Mouse (Mus musculus): ENCODE measurements around the gene Gm5269. TPM values are rescaled to one million over a fixed set of nuclear protein-coding genes. Genes with fewer than 3 reads are reported as not detected.

Gene Gm5269
- polyA plus RNA-seq, 1 experiment from 2014 or later: 0.15 TPM

GRCm38 (mm10) chr1:45868050-45868449, 22.0 kb downstream of the Gm5269 start:
- WGBS (ENCODE audit: insufficient replicate concordance): 61% methylated on average over 1 of the region's 1 CpGs
- Histone ChIP-seq H3K4me1 (ENCODE audit: control insufficient read depth, low read depth, low read length) (peaks cover 5% of the 10 kb centered on the region), H3K9ac (ENCODE audit: low read depth, low read length) (no peak overlapping the region), H3K4me2 (ENCODE audit: low read depth, low read length) (no peak overlapping the region), H3K27me3 (ENCODE audit: control insufficient read depth, insufficient read depth, low read depth, low read length) (no peaks in the 10 kb centered on the region), H3K9me3 (replicated peaks; ENCODE audit: control insufficient read depth, low read length) (peaks cover 2% of the 10 kb centered on the region; the same call in 1 of the 2 replicates), H3K27ac (ENCODE audit: low read length) (peak overlapping the region; percentile 18; the same call in 1 of the 2 replicates), H3K36me3 (ENCODE audit: control insufficient read depth, insufficient read depth) (no peaks in the 10 kb centered on the region), H3K4me3 (ENCODE audit: low read depth, low read length) (no peak overlapping the region)
- no peak for ATAC-seq (ENCODE audit: low read depth)

- 47% methylated on average over 3 of the region's 3 CpGs for WGBS (ENCODE audit: insufficient replicate concordance)
- Histone ChIP-seq H3K36me3 (ENCODE audit: control insufficient read depth, insufficient read depth) (no peaks in the 10 kb centered on the region), H3K9me3 (replicated peaks; ENCODE audit: control insufficient read depth, low read length) (peaks cover 3% of the 10 kb centered on the region; the same call in 1 of the 2 replicates), H3K27me3 (ENCODE audit: control insufficient read depth, insufficient read depth, low read depth, low read length) (no peaks in the 10 kb centered on the region), H3K4me3 (ENCODE audit: low read depth, low read length) (no peak overlapping the region), H3K9ac (ENCODE audit: low read depth, low read length) (no peak overlapping the region), H3K4me2 (ENCODE audit: low read depth, low read length) (no peak overlapping the region), H3K4me1 (ENCODE audit: control insufficient read depth, low read depth, low read length) (no peaks in the 10 kb centered on the region; the same call in 1 of the 2 replicates), H3K27ac (ENCODE audit: low read length) (no peak overlapping the region)
- ATAC-seq (ENCODE audit: low read depth): no peak
These were observed 23.6 kb downstream of the Gm5269 start for GRCm38 (mm10) chr1:45866288-45867018.

- peak; percentile 42 for ATAC-seq (ENCODE audit: low read depth)
- H3K9me3 ChIP-seq (replicated peaks; ENCODE audit: control insufficient read depth, low read length): peaks cover 3% of the 10 kb centered on the region; the same call in 1 of the 2 replicates
- no peaks in the 10 kb centered on the region; the same call in 1 of the 2 replicates for H3K4me1 ChIP-seq (ENCODE audit: control insufficient read depth, low read depth, low read length)
- no peak overlapping the region for H3K27ac ChIP-seq (ENCODE audit: low read length)
- H3K4me3 ChIP-seq (ENCODE audit: low read depth, low read length): no peak overlapping the region
- 13% methylated on average over 5 of the region's 5 CpGs for WGBS (ENCODE audit: insufficient replicate concordance)
- no peak overlapping the region for H3K9ac ChIP-seq (ENCODE audit: low read depth, low read length)
- H3K4me2 ChIP-seq (ENCODE audit: low read depth, low read length): no peak overlapping the region
- H3K36me3 ChIP-seq (ENCODE audit: control insufficient read depth, insufficient read depth): no peaks in the 10 kb centered on the region
- H3K27me3 ChIP-seq (ENCODE audit: control insufficient read depth, insufficient read depth, low read depth, low read length): no peaks in the 10 kb centered on the region
These were observed 24.3 kb downstream of the Gm5269 start for GRCm38 (mm10) chr1:45865727-45866126.

GRCm38 (mm10) chr1:45865316-45865715, 24.8 kb downstream of the Gm5269 start:
- Histone ChIP-seq H3K4me2 (ENCODE audit: low read depth, low read length) (no peak overlapping the region), H3K27ac (ENCODE audit: low read length) (0 out of 2 replicates have a peak overlapping the region, but pooled peaks have one; percentile 41), H3K9me3 (replicated peaks; ENCODE audit: control insufficient read depth, low read length) (peaks cover 3% of the 10 kb centered on the region; the same call in 1 of the 2 replicates), H3K4me3 (ENCODE audit: low read depth, low read length) (no peak overlapping the region), H3K9ac (ENCODE audit: low read depth, low read length) (no peak overlapping the region), H3K36me3 (ENCODE audit: control insufficient read depth, insufficient read depth) (no peaks in the 10 kb centered on the region), H3K27me3 (ENCODE audit: control insufficient read depth, insufficient read depth, low read depth, low read length) (no peaks in the 10 kb centered on the region), H3K4me1 (ENCODE audit: control insufficient read depth, low read depth, low read length) (peaks cover 2% of the 10 kb centered on the region; the same call in 1 of the 2 replicates)
- ATAC-seq (ENCODE audit: low read depth): peak; percentile 28; the same call in 1 of the 2 replicates
- 26% methylated on average over 1 of the region's 1 CpGs for WGBS (ENCODE audit: insufficient replicate concordance)

GRCm38 (mm10) chr1:45864564-45865014, 25.5 kb downstream of the Gm5269 start:
- H3K4me2 ChIP-seq (ENCODE audit: low read depth, low read length): no peak overlapping the region

GRCm38 (mm10) chr1:45863641-45864040, 26.4 kb downstream of the Gm5269 start:
- Histone ChIP-seq H3K4me1 (ENCODE audit: control insufficient read depth, low read depth, low read length) (peaks cover 8% of the 10 kb centered on the region; the same call in 1 of the 2 replicates), H3K27me3 (ENCODE audit: control insufficient read depth, insufficient read depth, low read depth, low read length) (no peaks in the 10 kb centered on the region), H3K9me3 (replicated peaks; ENCODE audit: control insufficient read depth, low read length) (peaks cover 3% of the 10 kb centered on the region; the same call in 1 of the 2 replicates), H3K4me3 (ENCODE audit: low read depth, low read length) (no peak overlapping the region), H3K27ac (ENCODE audit: low read length) (no peak overlapping the region), H3K36me3 (ENCODE audit: control insufficient read depth, insufficient read depth) (no peaks in the 10 kb centered on the region), H3K4me2 (ENCODE audit: low read depth, low read length) (no peak overlapping the region), H3K9ac (ENCODE audit: low read depth, low read length) (no peak overlapping the region)
- 75% methylated on average over 3 of the region's 3 CpGs for WGBS (ENCODE audit: insufficient replicate concordance)
- no peak for ATAC-seq (ENCODE audit: low read depth)

More at GRCm38 (mm10) chr1:45864564-45865014, 25.5 kb downstream of the Gm5269 start:
- no peak for ATAC-seq (ENCODE audit: low read depth)
- H3K36me3 ChIP-seq (ENCODE audit: control insufficient read depth, insufficient read depth): no peaks in the 10 kb centered on the region
- no peaks in the 10 kb centered on the region for H3K27me3 ChIP-seq (ENCODE audit: control insufficient read depth, insufficient read depth, low read depth, low read length)
- H3K9ac ChIP-seq (ENCODE audit: low read depth, low read length): no peak overlapping the region
- peaks cover 8% of the 10 kb centered on the region; the same call in 1 of the 2 replicates for H3K4me1 ChIP-seq (ENCODE audit: control insufficient read depth, low read depth, low read length)
- no peak overlapping the region for H3K4me3 ChIP-seq (ENCODE audit: low read depth, low read length)
- WGBS (ENCODE audit: insufficient replicate concordance): 56% methylated on average over 4 of the region's 4 CpGs
- H3K9me3 ChIP-seq (replicated peaks; ENCODE audit: control insufficient read depth, low read length): peaks cover 3% of the 10 kb centered on the region; the same call in 1 of the 2 replicates
- peak overlapping the region; percentile 45; the same call in 1 of the 2 replicates for H3K27ac ChIP-seq (ENCODE audit: low read length)

GRCm38 (mm10) chr1:45861162-45861561, 28.9 kb downstream of the Gm5269 start:
- no peaks in the 10 kb centered on the region for H3K36me3 ChIP-seq (ENCODE audit: control insufficient read depth, insufficient read depth)
- peaks cover 8% of the 10 kb centered on the region; the same call in 1 of the 2 replicates for H3K4me1 ChIP-seq (ENCODE audit: control insufficient read depth, low read depth, low read length)
- no peak overlapping the region for H3K27ac ChIP-seq (ENCODE audit: low read length)
- H3K9me3 ChIP-seq (replicated peaks; ENCODE audit: control insufficient read depth, low read length): peaks cover 3% of the 10 kb centered on the region; the same call in 1 of the 2 replicates
- ATAC-seq (ENCODE audit: low read depth): no peak
- H3K9ac ChIP-seq (ENCODE audit: low read depth, low read length): no peak overlapping the region
- no peak overlapping the region for H3K4me3 ChIP-seq (ENCODE audit: low read depth, low read length)
- no peak overlapping the region for H3K4me2 ChIP-seq (ENCODE audit: low read depth, low read length)
- H3K27me3 ChIP-seq (ENCODE audit: control insufficient read depth, insufficient read depth, low read depth, low read length): no peaks in the 10 kb centered on the region

- 25% methylated on average over 5 of the region's 5 CpGs for WGBS (ENCODE audit: insufficient replicate concordance)
- Histone ChIP-seq H3K9ac (ENCODE audit: low read depth, low read length) (no peak overlapping the region), H3K4me2 (ENCODE audit: low read depth, low read length) (no peak overlapping the region)
These were observed 29.7 kb downstream of the Gm5269 start for GRCm38 (mm10) chr1:45860349-45860748.

GRCm38 (mm10) chr1:45858038-45858437, 32.0 kb downstream of the Gm5269 start:
- Histone ChIP-seq H3K9ac (ENCODE audit: low read depth, low read length) (no peak overlapping the region), H3K27me3 (ENCODE audit: control insufficient read depth, insufficient read depth, low read depth, low read length) (no peaks in the 10 kb centered on the region), H3K36me3 (ENCODE audit: control insufficient read depth, insufficient read depth) (no peaks in the 10 kb centered on the region), H3K4me1 (ENCODE audit: control insufficient read depth, low read depth, low read length) (peaks cover 8% of the 10 kb centered on the region; the same call in 1 of the 2 replicates), H3K4me3 (ENCODE audit: low read depth, low read length) (no peak overlapping the region), H3K4me2 (ENCODE audit: low read depth, low read length) (no peak overlapping the region), H3K9me3 (replicated peaks; ENCODE audit: control insufficient read depth, low read length) (peaks cover 1% of the 10 kb centered on the region; the same call in 1 of the 2 replicates), H3K27ac (ENCODE audit: low read length) (no peak overlapping the region)
- no peak for ATAC-seq (ENCODE audit: low read depth)
- WGBS (ENCODE audit: insufficient replicate concordance): 23% methylated on average over 1 of the region's 1 CpGs

More at GRCm38 (mm10) chr1:45860349-45860748, 29.7 kb downstream of the Gm5269 start:
- Histone ChIP-seq H3K4me3 (ENCODE audit: low read depth, low read length) (no peak overlapping the region), H3K27me3 (ENCODE audit: control insufficient read depth, insufficient read depth, low read depth, low read length) (no peaks in the 10 kb centered on the region), H3K4me1 (ENCODE audit: control insufficient read depth, low read depth, low read length) (peaks cover 8% of the 10 kb centered on the region; the same call in 1 of the 2 replicates), H3K9me3 (replicated peaks; ENCODE audit: control insufficient read depth, low read length) (peaks cover 3% of the 10 kb centered on the region; the same call in 1 of the 2 replicates), H3K36me3 (ENCODE audit: control insufficient read depth, insufficient read depth) (no peaks in the 10 kb centered on the region), H3K27ac (ENCODE audit: low read length) (peak overlapping the region; percentile 59; the same call in 1 of the 2 replicates)
- peak; percentile 50 for ATAC-seq (ENCODE audit: low read depth)

All from liver, embryonic 16.5 days (tissue).